Mouse (Mus musculus): Measurements from ENCODE around the gene Sulf2. TPM values are rescaled to one million over a fixed set of nuclear protein-coding genes. Genes with fewer than 3 reads are reported as not detected.

Sulf2 gene
- polyA plus RNA-seq, 2 experiments: 200 to 294 TPM

GRCm38 (mm10) chr2:166112986-166113385 is 42.5 kb downstream of the Sulf2 start:
- DNase-seq (ENCODE audit: low spot score): no peak
- WGBS: 83% methylated on average over 11 of the region's 11 CpGs
- peaks cover 59% of the 10 kb centered on the region for H3K36me3 ChIP-seq (ENCODE audit: control insufficient read depth, insufficient read depth, low read length)
- H3K4me1 ChIP-seq (ENCODE audit: control insufficient read depth, insufficient read depth, low read length): no peaks in the 10 kb centered on the region
- H3K27ac ChIP-seq (replicated peaks; ENCODE audit: low read depth, low read length): no peak overlapping the region
- H3K9me3 ChIP-seq (ENCODE audit: control insufficient read depth, low read length): no peaks in the 10 kb centered on the region
- TF ChIP-seq POLR2A (IDR thresholded peaks at IDR 0.05; ENCODE audit: borderline replicate concordance, extremely low read depth, insufficient read depth, insufficient read length): no peak
- no peaks in the 10 kb centered on the region for H3K27me3 ChIP-seq (ENCODE audit: control insufficient read depth, insufficient read depth, low read length)
- H3K4me3 ChIP-seq (replicated peaks; ENCODE audit: low read length): no peak overlapping the region
- no peak overlapping the region for H3K9ac ChIP-seq (ENCODE audit: low read depth, low read length, severe bottlenecking)
- no peak overlapping the region for H3K4me2 ChIP-seq (replicated peaks; ENCODE audit: low read depth, low read length, severe bottlenecking)
- ATAC-seq (ENCODE audit: low FRiP score, low read depth): no peak

DNA sequence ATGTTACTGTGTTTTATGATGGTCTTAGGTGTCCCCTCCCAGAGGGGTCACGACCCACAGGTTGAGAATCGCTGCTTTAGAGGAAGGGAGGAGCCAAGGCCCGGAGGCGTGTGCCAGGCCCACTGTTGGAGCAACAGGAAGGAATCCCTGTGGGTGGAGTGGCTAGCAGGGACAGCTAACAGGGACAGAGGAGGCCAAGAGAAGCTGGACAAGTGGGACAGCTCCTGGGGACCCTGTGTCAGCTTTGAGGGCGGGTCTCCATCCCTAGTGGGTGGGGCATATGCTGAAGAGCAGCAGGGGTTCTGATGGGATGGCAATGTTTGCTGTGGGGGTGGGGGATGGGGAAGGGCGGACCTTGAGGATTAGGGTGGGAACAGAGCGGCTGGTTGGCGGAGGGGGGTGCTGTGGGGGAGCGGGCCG is 43.6 kb downstream of the Sulf2 start:
- no peak for TF ChIP-seq POLR2A (IDR thresholded peaks at IDR 0.05; ENCODE audit: borderline replicate concordance, extremely low read depth, insufficient read depth, insufficient read length)
- WGBS: 72% methylated on average over 10 of the region's 10 CpGs
- H3K4me1 ChIP-seq (ENCODE audit: control insufficient read depth, insufficient read depth, low read length): no peaks in the 10 kb centered on the region
- peaks cover 61% of the 10 kb centered on the region for H3K36me3 ChIP-seq (ENCODE audit: control insufficient read depth, insufficient read depth, low read length)
- H3K9me3 ChIP-seq (ENCODE audit: control insufficient read depth, low read length): no peaks in the 10 kb centered on the region
- H3K9ac ChIP-seq (ENCODE audit: low read depth, low read length, severe bottlenecking): no peak overlapping the region
- H3K27me3 ChIP-seq (ENCODE audit: control insufficient read depth, insufficient read depth, low read length): no peaks in the 10 kb centered on the region
- ATAC-seq (ENCODE audit: low FRiP score, low read depth) (no peak), DNase-seq (ENCODE audit: low spot score) (no peak)
- H3K4me2 ChIP-seq (replicated peaks; ENCODE audit: low read depth, low read length, severe bottlenecking): no peak overlapping the region
- no peak overlapping the region for H3K4me3 ChIP-seq (replicated peaks; ENCODE audit: low read length)
- H3K27ac ChIP-seq (replicated peaks; ENCODE audit: low read depth, low read length): no peak overlapping the region

- ATAC-seq (ENCODE audit: low FRiP score, low read depth) (no peak), DNase-seq (ENCODE audit: low spot score) (no peak)
- H3K27me3 ChIP-seq (ENCODE audit: control insufficient read depth, insufficient read depth, low read length): no peaks in the 10 kb centered on the region
- no peak overlapping the region for H3K4me2 ChIP-seq (replicated peaks; ENCODE audit: low read depth, low read length, severe bottlenecking)
- TF ChIP-seq POLR2A (IDR thresholded peaks at IDR 0.05; ENCODE audit: borderline replicate concordance, extremely low read depth, insufficient read depth, insufficient read length): no peak
- no peaks in the 10 kb centered on the region for H3K4me1 ChIP-seq (ENCODE audit: control insufficient read depth, insufficient read depth, low read length)
- H3K9ac ChIP-seq (ENCODE audit: low read depth, low read length, severe bottlenecking): no peak overlapping the region
- no peak overlapping the region for H3K4me3 ChIP-seq (replicated peaks; ENCODE audit: low read length)
- no peaks in the 10 kb centered on the region for H3K9me3 ChIP-seq (ENCODE audit: control insufficient read depth, low read length)
- peaks cover 61% of the 10 kb centered on the region for H3K36me3 ChIP-seq (ENCODE audit: control insufficient read depth, insufficient read depth, low read length)
- H3K27ac ChIP-seq (replicated peaks; ENCODE audit: low read depth, low read length): no peak overlapping the region
- WGBS: 91% methylated on average over 2 of the region's 2 CpGs
These were observed 44.2 kb downstream of the Sulf2 start for GRCm38 (mm10) chr2:166111238-166111637.

GRCm38 (mm10) chr2:166110764-166111163 is 44.7 kb downstream of the Sulf2 start:
- no peak for TF ChIP-seq POLR2A (IDR thresholded peaks at IDR 0.05; ENCODE audit: borderline replicate concordance, extremely low read depth, insufficient read depth, insufficient read length)
- H3K27me3 ChIP-seq (ENCODE audit: control insufficient read depth, insufficient read depth, low read length): no peaks in the 10 kb centered on the region
- no peak overlapping the region for H3K27ac ChIP-seq (replicated peaks; ENCODE audit: low read depth, low read length)
- H3K9ac ChIP-seq (ENCODE audit: low read depth, low read length, severe bottlenecking): no peak overlapping the region
- ATAC-seq (ENCODE audit: low FRiP score, low read depth) (no peak), DNase-seq (ENCODE audit: low spot score) (no peak)
- WGBS: 87% methylated on average over 8 of the region's 8 CpGs
- no peaks in the 10 kb centered on the region; the same call in 1 of the 2 replicates for H3K4me1 ChIP-seq (ENCODE audit: control insufficient read depth, insufficient read depth, low read length)
- peaks cover 57% of the 10 kb centered on the region for H3K36me3 ChIP-seq (ENCODE audit: control insufficient read depth, insufficient read depth, low read length)
- no peaks in the 10 kb centered on the region for H3K9me3 ChIP-seq (ENCODE audit: control insufficient read depth, low read length)
- no peak overlapping the region for H3K4me2 ChIP-seq (replicated peaks; ENCODE audit: low read depth, low read length, severe bottlenecking)
- H3K4me3 ChIP-seq (replicated peaks; ENCODE audit: low read length): no peak overlapping the region

DNA sequence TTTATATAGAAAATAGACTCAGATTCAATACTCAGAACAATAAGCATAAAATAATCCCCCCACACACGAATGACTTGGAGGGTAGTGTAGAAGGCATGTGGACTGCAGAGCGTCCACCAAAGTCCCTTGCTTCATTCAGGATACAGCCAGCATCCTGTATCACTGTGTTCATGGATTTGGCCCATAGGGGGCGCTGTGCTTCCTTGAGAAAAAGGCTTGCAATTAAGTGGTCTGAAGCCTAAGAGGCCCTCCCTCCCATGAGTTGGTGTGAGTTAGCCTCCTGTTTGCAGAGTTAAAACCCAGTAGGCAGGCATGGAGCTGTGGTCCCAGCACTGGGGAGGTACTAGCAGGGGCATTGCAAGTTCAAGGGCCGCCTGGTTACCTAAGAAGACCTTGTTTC is 47.1 kb downstream of the Sulf2 start:
- no peak overlapping the region for H3K9ac ChIP-seq (ENCODE audit: low read depth, low read length, severe bottlenecking)
- no peaks in the 10 kb centered on the region; the same call in 1 of the 2 replicates for H3K4me1 ChIP-seq (ENCODE audit: control insufficient read depth, insufficient read depth, low read length)
- H3K4me2 ChIP-seq (replicated peaks; ENCODE audit: low read depth, low read length, severe bottlenecking): no peak overlapping the region
- WGBS: 25% methylated on average over 4 of the region's 4 CpGs
- DNase-seq (ENCODE audit: low spot score) (peak; percentile 83), ATAC-seq (ENCODE audit: low FRiP score, low read depth) (no peak; the same call in 1 of the 2 replicates)
- H3K27ac ChIP-seq (replicated peaks; ENCODE audit: low read depth, low read length): no peak overlapping the region
- no peak overlapping the region for H3K4me3 ChIP-seq (replicated peaks; ENCODE audit: low read length)
- H3K9me3 ChIP-seq (ENCODE audit: control insufficient read depth, low read length): no peaks in the 10 kb centered on the region
- no peak for TF ChIP-seq POLR2A (IDR thresholded peaks at IDR 0.05; ENCODE audit: borderline replicate concordance, extremely low read depth, insufficient read depth, insufficient read length)
- H3K36me3 ChIP-seq (ENCODE audit: control insufficient read depth, insufficient read depth, low read length): peaks cover 49% of the 10 kb centered on the region
- H3K27me3 ChIP-seq (ENCODE audit: control insufficient read depth, insufficient read depth, low read length): no peaks in the 10 kb centered on the region

GRCm38 (mm10) chr2:166107911-166108310 is 47.6 kb downstream of the Sulf2 start:
- H3K4me2 ChIP-seq (replicated peaks; ENCODE audit: low read depth, low read length, severe bottlenecking): no peak overlapping the region

More at GRCm38 (mm10) chr2:166107911-166108310, 47.6 kb downstream of the Sulf2 start:
- Histone ChIP-seq H3K4me1 (ENCODE audit: control insufficient read depth, insufficient read depth, low read length) (no peaks in the 10 kb centered on the region; the same call in 1 of the 2 replicates), H3K9ac (ENCODE audit: low read depth, low read length, severe bottlenecking) (no peak overlapping the region), H3K9me3 (ENCODE audit: control insufficient read depth, low read length) (no peaks in the 10 kb centered on the region), H3K27me3 (ENCODE audit: control insufficient read depth, insufficient read depth, low read length) (no peaks in the 10 kb centered on the region), H3K4me3 (replicated peaks; ENCODE audit: low read length) (no peak overlapping the region), H3K36me3 (ENCODE audit: control insufficient read depth, insufficient read depth, low read length) (peaks cover 49% of the 10 kb centered on the region), H3K27ac (replicated peaks; ENCODE audit: low read depth, low read length) (no peak overlapping the region)
- no peak for DNase-seq (ENCODE audit: low spot score)
- ATAC-seq (ENCODE audit: low FRiP score, low read depth): no peak
- no peak for TF ChIP-seq POLR2A (IDR thresholded peaks at IDR 0.05; ENCODE audit: borderline replicate concordance, extremely low read depth, insufficient read depth, insufficient read length)
- WGBS: 85% methylated on average over 5 of the region's 5 CpGs

All from limb, embryonic 14.5 days (tissue).